Mouse (Mus musculus) neural tube, embryonic 10.5 days (tissue): ENCODE data around the gene Dlst.

Source experiments
- DNase-seq: peaks from one replicate; pipeline ENCODE4 v3.0.0-alpha.2; 2017; ENCODE audit warnings: low spot score; ENCODE audit errors: extremely low spot score

Dlst gene

DNA sequence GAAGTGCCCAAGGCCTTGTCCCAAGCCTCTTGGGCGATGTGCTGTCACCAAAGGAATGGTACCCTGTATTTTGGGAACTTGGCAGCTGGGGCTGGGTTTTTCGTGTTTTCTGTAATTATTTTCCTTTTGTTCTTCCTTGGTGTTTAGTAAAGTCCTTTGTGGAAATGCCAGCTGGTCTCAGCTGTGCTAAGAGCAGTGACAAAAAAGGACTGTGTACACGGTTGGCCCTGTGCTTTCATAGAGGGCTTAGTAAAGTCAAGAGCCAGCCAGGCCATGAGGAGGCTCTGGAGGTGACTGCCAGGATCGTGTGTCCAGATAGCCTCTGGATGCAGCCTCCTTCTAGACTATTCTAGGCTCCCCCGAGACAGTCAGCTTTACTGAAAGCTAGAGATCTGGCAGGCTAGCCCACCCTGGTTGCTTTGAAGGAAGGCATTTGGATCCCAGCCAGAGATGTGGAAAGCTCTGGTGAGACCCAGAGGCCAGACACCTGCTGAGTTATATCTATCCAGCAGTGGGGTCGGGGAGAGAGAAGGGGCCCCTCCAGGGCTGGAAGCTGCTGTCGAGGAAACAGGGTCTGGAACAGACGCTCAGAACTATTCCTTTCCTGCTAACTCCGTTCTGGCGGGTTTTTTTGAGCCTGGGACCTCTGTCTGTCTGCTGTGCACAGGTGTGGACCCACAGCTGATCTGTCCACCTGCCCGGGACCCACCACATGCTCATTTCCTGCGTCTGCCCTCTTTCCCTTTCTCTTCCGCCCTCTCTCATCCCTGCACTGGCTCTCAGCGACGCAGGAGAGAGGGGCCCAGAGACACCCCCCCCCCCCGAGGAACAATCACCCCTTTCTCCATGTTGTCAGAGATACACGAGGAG lies 71.1 kb downstream of the Dlst start:
- peak; percentile 24 for DNase-seq

DNA sequence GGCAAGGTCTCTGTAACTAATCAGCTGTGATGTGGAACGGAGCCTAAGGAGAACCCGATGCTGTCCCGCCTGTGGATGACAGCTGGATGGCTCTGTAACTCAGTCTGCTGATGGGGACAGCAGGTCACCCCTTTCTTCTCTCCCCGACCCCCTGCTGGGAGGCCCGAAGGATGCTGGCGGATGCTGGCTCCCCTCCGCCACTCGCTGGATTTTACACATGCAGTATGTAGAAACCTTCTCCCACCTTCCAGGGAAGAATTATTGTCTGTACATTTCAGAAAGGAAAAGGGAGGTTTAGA lies 71.7 kb downstream of the Dlst start:
- peak; percentile 51 for DNase-seq

DNA sequence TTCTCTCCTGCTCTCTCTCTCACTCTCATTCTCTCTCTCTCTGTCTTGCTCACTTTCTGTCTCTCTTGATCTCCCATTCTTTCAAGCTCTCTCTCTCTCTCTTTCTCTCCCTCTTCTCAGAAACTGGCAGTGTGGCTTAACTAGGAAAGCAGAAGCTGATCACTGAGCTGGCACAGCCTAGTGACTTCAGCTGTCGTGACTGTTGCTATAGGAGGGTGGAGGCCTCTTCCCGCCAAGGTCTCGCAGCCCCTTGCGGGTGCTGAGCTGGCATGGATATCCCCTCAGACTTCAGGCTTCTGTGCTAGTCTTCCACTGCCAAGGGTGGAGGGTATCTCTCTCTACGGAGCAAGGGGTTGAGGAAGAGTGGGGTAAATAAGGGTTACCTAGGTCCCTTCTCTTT lies 72.3 kb downstream of the Dlst start:
- DNase-seq: no peak

DNA sequence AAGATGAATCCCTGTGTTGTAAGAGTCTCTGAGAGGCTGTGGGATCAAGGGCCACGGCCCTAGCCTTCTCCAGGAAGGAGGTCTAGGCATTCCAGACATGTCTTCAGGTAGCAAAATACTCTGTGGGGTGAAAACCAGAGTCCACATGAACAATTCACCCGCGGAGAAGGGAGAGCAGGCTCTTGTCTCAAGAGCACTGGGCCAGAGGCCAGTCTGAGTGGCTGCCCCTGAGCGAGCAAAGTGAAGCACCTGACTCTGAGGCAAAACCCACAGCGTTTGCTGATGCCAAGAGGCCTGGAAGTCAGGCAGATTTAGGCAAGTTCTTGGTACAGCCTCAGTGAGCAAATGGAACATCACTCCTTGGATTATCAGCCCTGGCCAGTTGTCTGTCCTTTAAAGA lies 73.5 kb downstream of the Dlst start:
- no peak for DNase-seq
